Mouse (Mus musculus) kidney, adult 11 months (tissue): Measurements from ENCODE around the gene Mthfd2.
A peak's percentile ranks its signal among the peaks of the same experiment; 100 is the strongest.
"Not testable (repeated sequence)": the region's sequence is repeated elsewhere in the genome, so short reads cannot be mapped to it uniquely, and the experiment has no call there.

Experiments
- DNase-seq: peaks from one replicate; pipeline ENCODE4 v3.0.0; 2022

Gene Mthfd2

DNA sequence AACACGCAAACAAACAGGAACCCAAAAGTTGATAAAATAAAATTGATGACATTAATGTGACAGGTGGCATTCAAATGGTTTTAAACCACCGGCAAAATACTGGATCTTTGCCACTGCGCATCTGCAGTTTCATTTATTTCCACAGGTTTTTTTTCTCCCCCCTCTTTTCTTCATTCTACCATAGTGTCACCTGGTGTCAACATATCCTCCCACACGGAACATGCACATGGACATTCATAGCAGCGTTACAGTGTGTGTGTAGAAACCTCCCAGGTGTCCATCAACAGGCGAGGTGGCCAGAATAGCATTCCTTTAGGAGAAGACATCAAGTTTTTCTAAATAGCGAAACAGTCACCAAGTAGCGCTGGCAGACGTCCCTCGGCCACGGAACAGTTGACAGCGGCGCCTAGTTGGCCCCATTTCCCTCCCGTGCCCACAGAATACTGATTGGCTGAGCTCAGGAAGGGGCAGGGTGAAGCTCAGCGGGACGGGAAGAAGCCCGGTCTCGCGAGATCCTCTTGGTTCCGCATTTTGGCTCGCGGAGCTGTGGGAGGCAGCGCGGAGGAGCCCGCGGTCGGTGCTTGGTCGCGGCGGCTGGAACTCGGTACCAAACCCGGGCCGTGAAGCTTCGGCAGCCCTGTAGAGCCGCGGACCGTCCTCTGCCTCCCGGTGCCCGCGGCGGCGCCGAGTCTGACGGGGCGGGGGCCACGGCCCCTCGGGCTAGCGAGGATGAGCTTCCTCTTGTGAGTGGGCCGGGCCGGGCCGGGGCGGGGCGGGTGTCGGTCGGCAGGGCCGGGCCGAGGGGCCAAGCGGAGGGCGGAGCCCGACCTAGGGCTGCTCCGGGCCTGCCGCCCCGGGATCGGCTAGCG is at the start of gene Mthfd2, which contains the start of gene Mob1a:
Gene Mthfd2, minus strand, starts transcription at position 384 of the 869 bp plus-strand sequence.
Gene Mob1a, plus strand, starts transcription at position 492 of the 869 bp plus-strand sequence.
- peak; percentile 96 for DNase-seq

DNA sequence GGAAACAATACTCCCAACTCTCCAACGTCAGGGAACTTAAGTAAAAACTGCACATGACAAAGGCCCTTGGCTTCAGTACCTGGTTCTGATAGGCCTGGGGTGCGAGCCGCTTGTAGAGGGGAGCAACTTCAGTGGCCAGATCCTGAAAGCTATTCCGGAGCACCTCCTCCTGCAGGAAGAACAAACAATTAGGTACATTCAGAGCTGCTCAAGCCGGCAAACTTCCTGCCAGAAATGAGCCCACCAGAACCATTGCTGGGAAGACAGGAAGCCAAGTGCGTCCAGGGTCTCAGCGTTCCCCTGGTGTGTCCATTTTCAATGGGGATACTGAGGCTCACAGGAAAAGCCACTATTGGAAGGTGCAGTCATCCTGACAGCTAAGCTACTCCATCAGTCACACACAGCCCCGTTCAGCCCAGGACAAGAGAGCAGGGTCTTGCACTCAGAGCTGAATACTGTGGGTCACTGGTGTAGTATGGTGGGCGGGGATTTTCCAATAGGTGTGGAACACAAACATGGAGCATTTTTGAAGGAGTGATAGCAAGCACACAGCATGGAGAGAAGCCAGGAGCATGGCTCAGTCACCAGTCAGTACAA is 48.1 kb upstream of the Mthfd2 start:
- DNase-seq = no peak

DNA sequence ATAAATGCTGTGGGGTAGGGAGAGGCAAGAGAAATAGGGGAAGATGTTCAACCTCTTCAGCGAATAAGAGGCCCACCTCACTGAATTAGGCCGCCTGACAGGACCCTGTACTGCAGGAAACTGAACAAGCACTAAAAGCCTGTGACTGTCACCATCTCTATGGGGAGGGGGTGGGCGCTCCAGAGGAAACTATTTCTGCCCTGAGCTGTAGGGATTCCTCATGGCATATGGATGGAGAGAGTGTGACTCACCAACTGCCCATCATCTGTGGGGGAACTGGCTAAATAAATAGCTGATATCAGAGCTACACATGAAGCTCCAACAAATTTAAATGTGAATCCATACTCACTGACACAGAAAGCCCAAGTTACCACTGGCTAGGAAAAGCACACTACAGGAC is 45.6 kb upstream of the Mthfd2 start:
- no peak for DNase-seq

DNA sequence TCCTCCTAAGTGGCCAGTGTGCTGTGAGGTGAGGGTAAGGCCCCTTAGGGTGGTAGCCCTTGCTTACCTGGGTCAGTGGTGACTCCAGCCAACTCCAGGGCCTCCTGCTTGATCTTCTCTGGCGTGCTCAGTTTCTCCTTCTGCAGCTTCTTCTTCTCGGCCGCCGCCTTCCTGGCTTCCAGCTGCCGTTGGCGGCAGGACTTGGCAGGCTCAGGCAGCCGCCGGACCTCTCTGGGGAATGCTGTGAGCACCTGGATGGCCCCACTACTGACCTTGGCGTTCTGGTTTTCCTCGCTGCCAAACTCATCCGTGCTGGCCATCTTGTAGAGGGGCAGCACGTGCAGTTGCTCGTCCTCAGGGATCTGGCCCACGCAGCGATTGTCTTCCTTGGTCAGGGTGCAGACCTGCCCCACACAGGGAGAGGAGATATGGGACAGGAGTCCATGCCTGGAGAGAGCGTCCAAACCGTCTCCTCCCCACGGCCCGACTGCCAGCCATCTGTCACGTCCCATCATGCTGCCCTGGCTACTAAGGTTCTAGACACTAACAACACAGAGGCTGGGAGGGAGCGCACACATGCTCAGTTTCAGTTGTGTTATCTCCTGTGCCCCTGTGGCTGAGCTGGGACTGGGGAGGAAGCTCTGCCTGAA is 44.7 kb upstream of the Mthfd2 start:
- DNase-seq = no peak

DNA sequence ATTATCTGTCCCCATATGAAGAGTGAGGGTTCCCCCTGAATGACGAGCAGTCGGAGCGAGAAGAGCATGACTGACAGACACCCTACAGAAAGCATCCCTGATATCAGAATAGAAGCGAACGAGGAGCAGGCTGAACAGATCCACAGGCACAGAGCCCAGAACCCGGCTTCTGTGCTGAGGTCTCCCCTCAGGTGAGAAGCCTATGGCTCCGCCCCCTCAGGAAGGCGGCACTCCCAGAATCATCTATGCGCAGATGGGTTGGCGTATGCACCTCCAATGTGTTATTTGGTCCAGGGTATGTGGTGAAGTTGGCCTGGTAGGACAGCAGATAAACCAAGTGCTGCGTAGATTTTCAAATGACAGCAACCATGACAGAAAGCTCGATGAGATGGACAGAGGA is 37.4 kb upstream of the Mthfd2 start:
- no peak for DNase-seq

DNA sequence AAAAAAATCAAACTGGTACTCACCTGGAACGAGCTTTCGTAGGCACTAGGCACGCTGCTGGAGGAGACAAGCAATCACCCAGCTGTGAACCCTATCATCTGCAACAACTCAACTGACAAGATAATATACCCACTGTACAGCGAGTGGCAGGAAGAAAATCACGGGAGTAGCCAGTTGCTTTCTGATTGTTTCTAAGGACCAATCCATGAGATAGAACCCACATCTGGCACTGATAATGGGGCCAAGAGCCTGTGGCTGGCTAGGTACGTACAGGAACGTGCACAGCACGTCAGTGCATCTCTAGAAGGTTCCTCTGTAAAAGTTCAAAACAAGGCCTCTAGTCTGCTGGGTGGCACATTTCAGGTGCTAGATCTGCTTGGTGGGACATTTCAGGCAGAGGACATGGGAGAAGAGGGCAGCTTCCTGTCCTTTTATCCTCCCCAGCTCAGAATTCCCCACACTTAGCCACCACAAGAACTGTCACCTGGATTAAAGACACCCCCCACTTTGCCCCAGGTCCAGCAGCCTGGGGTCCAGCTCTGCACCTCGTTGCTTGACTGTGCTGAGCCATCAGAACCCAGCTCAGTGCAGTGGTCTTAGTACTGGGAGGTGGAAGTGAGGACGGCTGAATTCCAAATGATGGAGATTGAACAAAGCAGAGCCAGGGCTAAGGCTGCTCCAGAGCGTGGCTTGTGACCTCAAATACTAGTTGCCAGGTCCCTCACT is 36.0 kb upstream of the Mthfd2 start:
- no peak for DNase-seq

DNA sequence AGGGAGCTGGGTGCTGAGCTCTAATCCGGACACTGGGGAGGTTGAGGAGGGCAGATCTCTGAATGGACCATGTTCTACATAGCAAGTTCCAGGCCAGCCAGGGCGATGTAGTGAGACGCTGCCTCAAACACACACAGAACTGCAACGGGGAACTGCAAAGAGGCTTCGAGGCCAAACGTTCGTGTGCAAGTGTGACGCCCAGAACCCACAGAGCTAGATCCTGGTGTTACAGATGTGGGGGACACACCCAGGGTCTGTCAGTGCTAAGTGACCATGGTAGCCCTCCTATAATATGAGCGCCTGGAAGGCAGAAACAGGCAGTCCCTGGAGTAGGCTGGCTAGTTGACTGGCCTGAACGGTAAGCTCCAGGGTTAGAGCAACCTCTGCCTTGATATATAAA is 31.7 kb upstream of the Mthfd2 start:
- DNase-seq = no peak

DNA sequence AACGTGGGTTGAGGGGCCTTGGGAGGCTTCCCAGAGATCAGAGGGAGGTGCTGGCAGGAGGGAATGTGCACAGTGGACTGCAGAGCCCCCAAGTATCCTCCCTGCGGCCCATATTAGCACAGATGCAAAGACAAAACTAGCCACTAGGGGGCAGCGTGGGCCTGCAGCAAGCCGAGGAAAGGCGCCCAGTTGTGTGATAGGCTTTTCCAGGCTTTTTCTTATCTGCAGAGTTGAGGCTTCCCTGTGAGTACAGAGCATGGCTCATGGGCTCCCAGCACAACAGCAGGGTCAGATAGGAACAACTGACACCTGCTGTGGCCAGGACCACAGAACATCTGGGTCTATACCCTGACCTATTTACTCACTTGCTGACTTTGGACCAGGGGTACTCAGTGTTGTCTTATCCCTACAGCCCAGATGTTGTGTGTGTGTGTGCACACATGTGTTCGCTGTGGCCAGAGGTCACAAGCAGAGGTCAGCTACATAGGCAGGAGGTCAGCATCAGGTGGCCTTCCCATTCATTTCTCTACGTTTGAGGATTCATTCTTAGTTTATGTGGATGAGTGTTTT is 30.9 kb upstream of the Mthfd2 start:
- DNase-seq = peak; percentile 48

DNA sequence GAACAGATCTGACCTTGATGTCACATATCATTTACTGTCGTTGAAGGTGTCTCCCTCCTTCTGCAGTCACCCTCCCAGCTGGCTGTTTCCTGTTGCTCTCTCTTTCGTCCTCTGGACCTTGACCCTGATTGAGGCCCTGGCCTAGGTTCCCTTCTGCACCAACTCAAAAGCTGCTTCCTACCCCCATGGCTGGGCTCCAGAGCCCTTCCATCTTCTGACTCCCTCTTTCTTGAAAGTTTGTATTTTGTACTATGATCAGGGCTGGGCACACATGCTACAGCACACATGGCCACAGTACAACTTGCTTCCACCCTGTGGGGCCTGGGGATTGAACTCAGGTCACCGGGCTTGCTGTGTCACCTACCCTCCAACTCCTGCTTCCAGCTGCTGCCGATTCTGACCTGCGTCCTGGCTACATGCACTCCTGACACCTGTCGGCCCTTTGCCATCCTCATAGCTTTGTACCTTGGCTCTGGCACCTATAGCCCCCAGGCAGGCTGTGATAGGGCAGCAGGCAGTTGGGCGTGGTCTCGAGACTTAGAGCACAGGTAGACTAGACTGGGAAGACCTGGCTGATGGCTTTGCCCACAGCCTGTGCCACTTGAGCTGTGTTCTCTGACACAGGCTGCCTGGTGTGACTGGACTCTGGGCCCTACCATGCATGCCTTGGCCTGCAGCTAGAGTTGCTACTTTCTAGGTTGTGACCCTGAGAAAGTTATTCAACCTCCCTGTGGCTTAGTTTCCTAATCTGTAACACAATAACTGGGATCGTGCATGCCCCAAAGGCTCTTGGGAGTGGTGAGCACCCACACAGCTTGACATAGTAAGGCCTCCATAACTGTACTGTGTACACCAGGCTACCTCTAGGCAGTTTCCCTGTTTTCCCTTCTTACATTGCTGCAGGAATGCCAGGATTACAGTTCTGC is 29.4 kb upstream of the Mthfd2 start:
- peak; percentile 25 for DNase-seq

DNA sequence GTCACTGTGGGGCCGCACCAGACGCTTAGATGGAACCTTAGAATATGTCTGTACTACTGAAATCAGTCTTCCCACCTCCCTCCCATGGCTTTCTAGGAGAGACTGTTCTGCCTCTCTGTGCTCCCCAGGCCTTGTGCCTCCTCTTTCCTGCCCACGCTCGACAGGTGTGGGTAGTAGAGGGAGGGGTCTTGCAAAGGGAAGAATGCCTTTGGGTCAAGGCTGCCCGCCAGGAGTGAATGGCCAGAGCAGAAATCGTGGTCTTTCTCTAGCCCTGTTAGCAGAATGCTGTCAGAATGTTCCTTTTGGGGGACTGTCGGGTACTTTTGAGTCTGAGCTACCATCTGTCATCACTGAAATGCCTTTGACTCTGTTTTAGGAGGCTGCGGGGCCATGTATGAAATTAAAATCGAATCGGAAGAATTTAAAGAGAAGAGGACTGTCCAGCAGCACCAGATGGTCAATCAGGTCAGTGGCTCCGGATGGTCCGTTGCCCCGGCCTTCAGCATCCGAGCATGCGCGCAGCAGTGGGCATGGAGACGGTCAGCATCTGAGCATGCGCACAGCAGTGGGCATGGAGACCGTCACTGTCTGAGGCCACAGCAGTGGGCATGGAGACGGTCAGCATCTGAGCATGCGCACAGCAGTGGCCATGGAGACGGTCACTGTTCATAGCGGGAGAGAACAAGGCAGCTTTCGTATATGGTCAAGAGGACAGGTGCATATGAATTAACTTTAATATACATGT is 27.1 kb upstream of the Mthfd2 start:
- DNase-seq = no peak

DNA sequence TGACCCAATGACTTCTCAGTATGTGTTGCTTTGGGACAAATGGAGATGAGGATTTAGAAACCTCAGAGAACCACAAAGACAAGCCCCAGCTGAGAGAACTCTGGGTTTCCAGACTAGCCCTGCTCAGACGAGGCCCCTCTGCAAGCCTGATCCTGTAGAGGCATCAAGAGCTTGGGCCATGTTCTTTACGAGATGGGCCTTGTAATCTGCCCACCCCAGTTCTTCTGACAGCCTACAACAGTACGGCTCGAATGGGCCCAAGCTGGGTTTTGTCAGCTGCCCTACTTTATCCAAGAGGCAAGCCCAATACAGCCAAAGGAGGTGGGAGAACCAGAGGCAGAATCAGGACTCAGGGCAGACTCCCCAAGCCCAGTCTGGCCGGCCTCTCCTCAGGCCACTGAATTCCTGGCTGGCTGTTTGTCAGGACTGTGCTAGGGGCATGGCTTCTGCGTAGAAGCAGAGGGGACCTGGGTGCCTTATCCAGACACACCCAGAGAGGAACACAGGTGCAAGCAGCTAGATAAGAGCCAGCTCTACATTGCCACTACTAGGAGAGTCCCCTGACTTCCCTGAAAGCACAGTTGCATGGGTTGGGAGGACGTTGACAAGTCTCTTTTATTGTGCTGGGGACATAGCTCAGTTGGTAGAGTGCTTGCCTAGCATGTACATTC is 25.9 kb upstream of the Mthfd2 start:
- no peak for DNase-seq

DNA sequence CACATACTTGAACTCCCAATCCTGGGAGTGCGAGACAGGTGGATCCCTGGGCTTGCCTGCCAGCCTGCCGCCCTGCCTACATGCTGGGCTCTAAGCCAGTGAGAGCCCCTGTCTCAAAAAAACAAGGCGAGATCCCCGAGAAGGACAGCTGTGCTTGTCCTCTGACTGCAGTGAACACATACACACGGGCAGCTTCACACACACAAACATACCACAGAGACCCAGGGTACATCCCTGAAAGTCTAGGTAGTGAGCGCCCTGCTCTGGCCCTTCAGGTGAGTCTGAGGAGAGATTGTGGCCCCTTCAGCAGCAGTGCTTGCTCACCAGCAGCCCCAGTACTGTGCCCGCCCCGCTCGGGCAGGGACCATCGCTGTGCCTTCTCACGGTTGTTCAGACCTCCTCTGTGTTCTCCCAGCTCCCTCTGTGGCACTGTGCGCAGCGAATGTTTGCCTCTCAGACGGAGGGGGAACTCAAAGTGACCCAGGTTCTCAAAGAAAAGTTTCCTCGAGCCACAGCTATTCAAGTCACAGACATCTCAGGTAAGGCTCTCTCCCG is 25.2 kb upstream of the Mthfd2 start:
- no peak for DNase-seq

DNA sequence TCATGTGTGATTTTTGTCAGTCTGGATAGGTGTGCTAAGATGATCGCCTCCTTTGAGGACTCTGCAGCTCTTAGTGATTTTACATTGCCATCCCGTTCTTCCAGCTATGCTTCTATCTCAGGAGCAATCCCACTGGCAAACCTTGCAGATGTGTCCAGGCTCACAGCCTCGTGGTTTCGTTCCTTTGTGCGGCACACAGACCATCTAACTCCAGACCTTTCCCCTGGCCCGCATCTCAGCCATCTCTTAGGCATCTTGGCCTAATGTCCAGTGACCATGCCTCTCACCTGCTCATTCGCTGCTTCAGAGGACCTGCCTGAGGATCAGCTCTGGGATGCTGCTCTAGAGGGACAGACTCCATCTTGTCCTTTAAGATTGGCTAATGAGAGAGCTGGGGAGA is 24.5 kb upstream of the Mthfd2 start:
- DNase-seq = no peak

DNA sequence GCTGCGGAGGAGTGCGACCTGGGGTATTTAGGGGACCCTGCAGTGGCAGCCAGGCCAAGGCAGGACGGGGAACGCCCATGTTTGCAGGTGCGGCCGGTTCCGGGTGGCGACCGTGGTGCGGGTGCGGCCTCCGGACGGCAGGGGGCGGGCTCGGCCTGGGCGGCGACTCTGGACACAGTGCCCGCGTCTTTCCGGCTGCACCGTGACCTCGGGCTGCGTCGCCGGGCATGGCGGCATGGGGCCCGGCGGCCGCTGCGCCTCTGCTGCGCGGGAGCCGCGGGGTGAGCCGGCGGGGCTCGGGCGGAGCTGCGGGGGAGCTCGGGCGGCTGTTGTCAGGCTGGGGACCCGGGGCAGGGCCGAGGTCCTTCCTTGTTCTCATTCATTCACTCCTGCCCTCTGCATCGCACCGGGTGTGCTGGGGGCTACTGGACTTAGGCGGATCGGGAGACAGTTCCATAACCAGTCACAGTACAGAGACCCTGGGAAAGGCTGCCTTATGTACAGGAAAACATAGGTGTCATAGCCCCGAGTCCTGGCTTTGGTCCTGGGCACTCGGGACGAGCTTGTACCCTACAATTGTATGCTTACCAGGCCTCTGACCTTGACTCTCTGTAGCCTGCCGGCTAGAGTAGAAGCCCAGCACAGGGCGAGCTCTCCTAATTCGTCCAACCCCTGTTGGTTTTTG is 23.7 kb upstream of the Mthfd2 start:
- DNase-seq = peak; percentile 83

DNA sequence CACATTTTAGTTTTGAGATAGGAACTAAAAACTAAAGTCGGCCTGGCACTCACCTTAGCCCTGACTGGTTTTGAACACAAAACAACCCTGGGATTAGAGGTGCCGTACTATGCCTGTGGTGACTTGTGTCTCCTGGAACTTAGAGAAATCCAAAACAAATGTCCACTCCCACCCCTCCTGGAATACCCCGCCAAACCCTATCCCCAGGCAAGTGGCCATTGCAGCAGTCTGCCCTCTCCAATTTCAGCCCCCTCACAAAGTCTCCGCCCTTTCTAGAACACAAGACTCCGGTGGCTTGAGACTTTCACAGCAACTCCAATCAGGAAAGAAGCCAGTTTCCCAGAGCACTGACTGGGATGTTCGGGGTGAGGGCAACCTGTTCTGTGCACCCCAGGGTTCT is 23.2 kb upstream of the Mthfd2 start, which contains the start of gene Bola3:
Gene Bola3, plus strand, starts transcription at position 275 of the 400 bp plus-strand sequence.
- DNase-seq = no peak

DNA sequence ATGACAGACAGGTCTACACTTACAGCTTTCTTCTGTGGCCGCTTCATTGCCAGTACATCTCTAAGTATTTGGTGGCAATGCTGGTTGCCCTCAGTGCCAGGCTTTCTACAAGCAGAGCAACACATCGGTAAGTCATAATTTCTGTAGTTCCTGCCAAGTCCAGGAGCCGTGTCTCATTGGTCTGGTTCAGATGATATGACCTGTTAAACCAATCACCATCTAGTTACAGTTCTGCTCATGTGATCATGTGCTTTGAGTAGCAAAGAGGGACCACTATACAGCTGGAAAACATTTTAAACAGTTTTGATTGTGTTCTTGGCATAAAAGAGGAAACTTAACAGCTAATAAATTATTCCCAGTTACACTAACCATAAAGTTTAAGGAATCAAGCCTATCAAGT is 22.2 kb upstream of the Mthfd2 start:
- DNase-seq = no peak

DNA sequence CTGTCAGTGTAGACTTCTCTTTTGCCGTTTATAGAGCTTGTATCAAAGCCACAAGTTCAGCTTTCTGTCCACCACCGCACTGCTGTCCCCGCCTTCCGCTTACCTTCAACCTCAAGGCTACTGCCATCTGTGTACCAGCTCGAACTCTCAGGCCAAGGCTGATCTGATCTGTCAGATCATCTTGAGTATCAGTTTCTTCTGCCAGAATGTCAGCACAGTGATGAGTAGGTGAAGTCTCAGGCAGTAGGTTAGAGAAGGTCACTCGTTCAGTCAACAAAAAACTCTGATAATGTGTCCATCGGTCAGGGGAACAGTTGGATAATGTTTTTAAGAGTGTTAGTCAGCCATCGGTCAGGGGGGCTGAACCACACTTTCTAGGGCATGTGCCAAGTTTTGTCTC is 19.6 kb upstream of the Mthfd2 start:
- DNase-seq = not testable (repeated sequence)

DNA sequence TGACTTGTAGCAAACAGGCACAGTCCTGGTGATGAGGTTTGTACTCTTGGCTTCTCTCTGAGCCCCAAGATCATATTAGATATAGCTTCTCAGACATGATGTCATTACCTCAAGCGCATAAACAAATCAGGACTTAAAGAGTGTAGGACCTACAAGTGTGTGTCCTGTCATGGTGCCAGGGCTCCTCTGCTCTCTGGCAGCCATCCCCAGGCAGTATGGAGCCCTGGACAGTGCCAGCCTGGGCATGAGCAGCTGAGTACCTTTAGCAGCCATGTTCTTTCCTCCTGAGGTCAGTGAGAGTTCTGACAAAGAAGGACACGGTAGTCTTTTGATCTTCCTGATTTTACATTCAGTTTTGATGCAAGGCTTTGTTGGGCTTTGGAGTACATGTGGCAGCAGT is 17.2 kb upstream of the Mthfd2 start:
- DNase-seq = no peak

DNA sequence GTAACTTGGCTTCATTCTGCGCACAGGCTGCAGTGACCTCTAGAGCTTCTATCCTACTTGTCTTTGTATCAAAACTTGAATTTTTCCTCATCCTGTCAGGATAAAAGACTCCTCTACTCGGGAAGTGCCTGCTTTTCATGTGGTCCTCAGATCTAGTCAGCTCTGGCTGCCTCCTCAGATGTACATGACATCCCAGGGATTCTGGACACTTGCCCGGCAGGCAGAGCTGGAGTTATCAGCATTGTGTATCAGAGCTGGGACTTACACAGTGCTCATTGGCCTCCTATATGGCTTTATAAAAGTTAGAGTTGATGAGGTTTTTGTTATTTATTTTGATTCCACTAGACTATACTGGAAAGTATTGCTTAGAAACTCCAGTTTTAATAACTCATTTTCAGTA is 15.7 kb upstream of the Mthfd2 start:
- DNase-seq = no peak
